Mouse (Mus musculus) embryonic facial prominence, embryonic 10.5 days (tissue): ENCODE measurements around the gene Rbm45. TPM values are rescaled to one million over a fixed set of nuclear protein-coding genes. Genes with fewer than 3 reads are reported as not detected.

ENCODE experiments used
- DNase-seq: peaks from one replicate; pipeline ENCODE4 v3.0.0-alpha.2; 2017; ENCODE audit warnings: low spot score
- H3K27ac ChIP-seq: fragments of 300-500 bp; sonication (generic); replicated peaks from 2 replicates; pipeline ENCODE4 v1.5.1; 2016; ENCODE audit warnings: mild to moderate bottlenecking
- H3K27me3 ChIP-seq: fragments of 300-500 bp; sonication (generic); replicated peaks from 2 replicates; pipeline ENCODE4 v1.6.1; 2016; ENCODE audit warnings: low read depth, mild to moderate bottlenecking; ENCODE audit not compliant: poor library complexity, severe bottlenecking
- H3K36me3 ChIP-seq: fragments of 300-500 bp; sonication (generic); replicated peaks from 2 replicates; pipeline ENCODE4 v1.6.1; 2016; ENCODE audit warnings: mild to moderate bottlenecking, moderate library complexity
- H3K4me1 ChIP-seq: fragments of 300-500 bp; sonication (generic); 2 replicates; pipeline ENCODE4 v1.6.1; 2016
- H3K4me3 ChIP-seq: fragments of 300-500 bp; sonication (generic); 2 replicates; pipeline ENCODE4 v1.5.1; 2016; ENCODE audit warnings: mild to moderate bottlenecking, moderate library complexity
- H3K9me3 ChIP-seq: fragments of 300-500 bp; sonication (generic); 2 replicates; pipeline ENCODE4 v1.6.1; 2016; ENCODE audit warnings: mild to moderate bottlenecking
- WGBS: fragments of 180-500 bp; shearing (Covaris S2); methylation state at CpG from one replicate; pipeline ENCODE4 v1.1.7; 2016; 5-methylcytosine and 5-hydroxymethylcytosine counted together
- polyA plus RNA-seq: library from polyadenylated mRNA; unstranded; fragments of >200 nt; fragmentation: Nextera tagmentation; extraction: Ambion mirVana; gene quantifications from 2 replicates; pipeline ENCODE4 v1.2.1, GENCODE M21; 2016

The Rbm45 gene
- polyA plus RNA-seq, 1 experiment from 2014 or later, result 20.6 TPM

DNA sequence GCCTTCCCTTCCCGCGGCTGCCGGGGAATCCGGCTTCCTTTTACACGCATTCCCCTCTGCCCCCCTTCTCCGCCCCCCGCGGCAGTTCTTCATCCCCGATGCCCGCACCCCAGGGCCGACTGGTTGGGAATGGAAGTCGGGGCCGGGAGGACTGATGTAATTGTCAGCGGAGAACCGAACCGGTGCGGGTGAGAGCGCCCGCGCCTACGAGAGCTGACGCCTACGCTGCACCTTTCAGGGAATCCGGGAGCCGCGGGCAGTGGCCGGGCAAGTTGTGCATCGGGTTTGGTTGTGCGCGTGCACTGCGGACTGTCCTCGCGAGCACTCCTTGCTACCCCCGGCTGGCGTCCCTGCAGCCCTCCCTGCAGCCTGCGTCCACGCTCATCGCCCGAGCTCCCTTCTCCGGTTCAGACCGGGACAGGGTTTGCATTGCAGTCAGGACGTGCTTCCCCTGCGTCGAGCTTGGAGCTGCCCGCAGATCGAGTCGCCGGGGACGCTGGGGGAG lies 37.2 kb downstream of the Rbm45 start:
- Histone ChIP-seq H3K4me1 (peaks cover 18% of the 10 kb centered on the region), H3K4me3 (peak overlapping the region; percentile 94), H3K9me3 (no peaks in the 10 kb centered on the region), H3K27me3 (peaks cover 39% of the 10 kb centered on the region), H3K27ac (peak overlapping the region; percentile 87), H3K36me3 (no peaks in the 10 kb centered on the region)
- DNase-seq, result peak; percentile 83
- WGBS, result under 1% methylated on average over 49 of the region's 49 CpGs

DNA sequence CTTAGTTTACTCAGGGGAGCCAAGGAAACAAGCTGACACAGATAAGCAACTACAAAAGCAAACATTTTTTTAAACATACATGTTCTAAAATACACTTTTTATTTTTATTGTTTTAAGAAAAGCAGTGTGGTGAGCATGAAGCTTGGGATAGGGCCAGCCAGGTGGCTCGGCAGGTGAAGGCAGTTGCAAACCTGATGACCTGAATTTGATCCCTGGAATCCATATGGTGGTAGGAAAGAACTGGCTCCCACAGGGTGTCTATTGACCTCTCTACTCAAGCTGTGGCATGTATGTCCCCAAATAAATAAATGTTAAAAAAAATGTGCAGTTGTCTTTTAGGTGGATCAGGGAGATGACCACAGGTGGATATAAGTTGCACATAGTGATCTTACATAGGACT lies 39.7 kb downstream of the Rbm45 start:
- DNase-seq, result no peak
- H3K27me3 ChIP-seq, result peaks cover 19% of the 10 kb centered on the region
- no peak overlapping the region for H3K27ac ChIP-seq
- peaks cover 18% of the 10 kb centered on the region for H3K4me1 ChIP-seq
- H3K4me3 ChIP-seq, result no peak overlapping the region
- H3K36me3 ChIP-seq, result no peaks in the 10 kb centered on the region; the same call in 1 of the 2 replicates
- 67% methylated on average over 1 of the region's 1 CpGs for WGBS
- no peaks in the 10 kb centered on the region for H3K9me3 ChIP-seq

DNA sequence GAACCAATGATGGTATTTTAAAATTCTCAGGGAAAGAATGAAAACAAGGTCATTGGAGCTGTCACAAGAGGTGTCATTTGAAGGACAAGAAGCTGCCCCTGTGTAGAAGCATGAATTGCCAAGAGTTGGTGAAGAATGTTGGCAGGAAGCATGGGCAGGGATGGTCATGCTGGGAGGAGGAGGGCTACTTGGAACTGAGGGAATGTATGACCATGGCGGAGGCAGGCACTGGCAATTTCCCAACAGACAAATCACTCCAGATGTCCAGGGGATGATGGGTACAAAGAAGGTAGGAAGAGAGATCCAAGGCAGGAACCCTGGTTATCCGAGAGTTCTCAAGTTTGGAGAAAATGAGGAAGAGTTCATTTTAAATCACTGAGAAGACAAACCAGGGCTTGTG lies 40.2 kb downstream of the Rbm45 start:
- Histone ChIP-seq H3K9me3 (no peaks in the 10 kb centered on the region), H3K27me3 (peaks cover 14% of the 10 kb centered on the region), H3K27ac (no peak overlapping the region), H3K4me3 (no peak overlapping the region), H3K4me1 (peaks cover 18% of the 10 kb centered on the region), H3K36me3 (no peaks in the 10 kb centered on the region; the same call in 1 of the 2 replicates)
- 90% methylated on average over 2 of the region's 2 CpGs for WGBS
- DNase-seq, result no peak

DNA sequence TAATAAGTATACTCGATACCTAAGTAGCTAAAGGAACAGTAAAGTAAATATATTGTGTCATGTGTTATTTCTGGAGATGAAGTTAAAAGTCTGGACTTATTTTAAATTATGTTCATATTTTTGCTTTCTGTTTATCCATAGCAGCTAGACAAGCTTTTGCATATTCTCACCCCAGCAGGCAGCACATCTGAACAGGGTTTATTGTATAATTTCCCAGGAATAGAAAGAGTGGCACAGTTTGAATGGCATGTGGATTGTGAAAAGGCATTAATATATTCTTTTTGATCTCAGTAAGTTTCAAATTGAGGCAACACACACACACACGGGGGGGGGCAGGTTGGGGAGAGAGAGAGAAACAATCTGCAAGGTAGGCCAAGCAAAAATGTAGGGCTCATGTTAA lies 43.1 kb downstream of the Rbm45 start:
- Histone ChIP-seq H3K4me1 (peaks cover 2% of the 10 kb centered on the region; the same call in 1 of the 2 replicates), H3K9me3 (no peaks in the 10 kb centered on the region), H3K36me3 (no peaks in the 10 kb centered on the region; the same call in 1 of the 2 replicates), H3K27me3 (peaks cover 4% of the 10 kb centered on the region; the same call in 1 of the 2 replicates), H3K4me3 (no peak overlapping the region), H3K27ac (no peak overlapping the region)
- WGBS, result 79% methylated on average over 2 of the region's 2 CpGs
- no peak for DNase-seq

DNA sequence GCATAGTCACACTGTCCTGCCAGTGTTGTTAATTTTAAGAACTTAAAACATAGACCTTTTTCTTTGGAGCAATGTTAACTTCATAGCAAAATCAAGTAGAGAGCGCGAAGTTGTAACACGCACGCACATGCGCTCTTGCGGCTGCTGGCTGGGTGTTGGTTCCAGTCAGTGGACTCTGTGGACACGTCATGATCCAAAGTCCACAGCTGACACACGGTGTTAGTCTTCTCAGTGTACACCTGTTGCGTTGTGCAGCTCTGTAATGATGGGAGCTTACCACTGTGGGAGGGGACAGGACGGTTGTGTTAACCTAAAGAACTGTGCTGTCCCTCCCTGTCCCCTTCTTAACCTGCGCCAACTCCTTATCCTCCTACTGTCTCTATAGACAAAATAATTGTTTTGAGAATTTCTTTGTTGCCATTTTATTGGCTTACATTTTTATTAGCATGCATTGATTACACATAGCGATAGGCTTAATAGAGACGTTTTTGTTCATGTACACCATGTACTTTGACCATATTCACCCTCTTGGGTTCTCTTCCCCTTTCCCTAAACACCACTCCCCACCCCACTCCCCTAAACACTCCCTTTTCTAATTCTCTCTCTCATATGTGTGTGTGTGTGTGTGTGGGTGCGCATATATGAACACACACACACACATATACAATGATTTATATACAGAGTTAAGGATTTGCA lies 47.8 kb downstream of the Rbm45 start:
- no peak for DNase-seq
- H3K27me3 ChIP-seq, result no peaks in the 10 kb centered on the region
- no peak overlapping the region for H3K27ac ChIP-seq
- no peak overlapping the region for H3K4me3 ChIP-seq
- H3K36me3 ChIP-seq, result no peaks in the 10 kb centered on the region
- H3K4me1 ChIP-seq, result peaks cover 3% of the 10 kb centered on the region; the same call in 1 of the 2 replicates
- 92% methylated on average over 14 of the region's 14 CpGs for WGBS
- H3K9me3 ChIP-seq, result no peaks in the 10 kb centered on the region

DNA sequence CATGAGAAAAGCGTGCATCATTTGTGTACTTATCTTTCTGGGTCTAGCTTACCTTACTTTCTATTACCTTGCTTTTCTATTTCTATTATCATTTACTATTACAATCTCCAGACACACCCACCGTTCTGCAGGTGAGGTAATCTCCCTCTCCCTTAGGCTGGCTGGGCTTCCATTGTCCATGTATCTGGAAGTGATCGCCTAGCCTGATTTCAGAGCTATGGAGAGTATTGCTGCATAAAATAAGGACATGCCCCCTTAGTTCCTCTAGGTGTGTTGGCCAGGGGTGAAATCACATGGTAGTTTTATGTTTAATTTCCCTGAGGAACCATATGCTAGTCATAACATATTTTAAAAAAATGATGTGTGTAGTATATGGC lies 48.3 kb downstream of the Rbm45 start:
- WGBS, result 91% methylated on average over 3 of the region's 3 CpGs
- no peaks in the 10 kb centered on the region for H3K27me3 ChIP-seq
- no peaks in the 10 kb centered on the region for H3K9me3 ChIP-seq
- no peak for DNase-seq
- no peak overlapping the region for H3K4me3 ChIP-seq
- no peak overlapping the region for H3K27ac ChIP-seq
- peaks cover 3% of the 10 kb centered on the region; the same call in 1 of the 2 replicates for H3K4me1 ChIP-seq
- H3K36me3 ChIP-seq, result no peaks in the 10 kb centered on the region

DNA sequence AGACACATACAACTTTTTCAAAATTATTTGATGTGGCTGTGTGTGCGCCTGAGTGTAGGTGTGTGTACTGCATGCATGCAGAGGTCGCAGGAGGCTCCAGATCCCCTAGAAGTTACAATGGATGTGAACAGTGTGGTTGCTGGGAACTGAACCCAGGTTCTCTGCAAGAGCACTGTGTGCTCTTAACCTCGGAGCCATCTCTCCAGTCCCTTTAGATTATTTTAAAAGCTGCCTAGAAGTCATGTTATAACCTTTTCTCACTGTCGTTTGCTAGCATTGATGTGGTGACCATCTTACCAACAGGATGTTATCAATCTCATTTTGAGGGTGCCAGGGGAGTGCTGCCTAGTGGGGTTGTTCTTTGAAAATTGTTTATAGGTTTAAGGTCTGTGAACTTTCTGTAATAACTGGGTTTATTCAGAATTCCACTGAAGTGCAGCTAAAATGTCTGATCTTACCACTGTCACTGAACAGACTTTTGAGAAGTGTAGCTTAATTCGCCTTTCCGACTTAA lies 51.7 kb downstream of the Rbm45 start:
- H3K9me3 ChIP-seq, result no peaks in the 10 kb centered on the region
- 78% methylated on average over 6 of the region's 6 CpGs for WGBS

DNA sequence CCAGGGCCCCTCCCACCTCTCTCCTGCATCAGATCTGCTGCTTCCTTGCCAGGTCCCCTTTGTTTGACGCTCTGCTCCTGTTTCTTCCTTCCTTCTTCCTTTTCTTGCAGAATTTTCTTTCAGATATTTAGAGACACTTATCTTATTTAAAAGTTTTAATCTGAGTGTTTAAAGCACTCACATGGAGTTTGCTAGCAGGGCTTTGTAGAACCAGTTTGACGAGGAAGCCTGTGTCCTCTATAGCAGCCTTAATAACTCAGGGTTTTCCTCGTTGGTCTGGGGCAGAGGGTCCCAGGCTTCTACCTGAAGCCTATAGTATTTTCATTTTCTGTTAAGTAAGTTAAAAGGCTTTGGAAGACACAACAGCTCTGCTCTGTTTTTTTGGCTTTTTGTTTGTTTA lies 57.0 kb downstream of the Rbm45 start:
- 60% methylated on average over 3 of the region's 3 CpGs for WGBS
- Histone ChIP-seq H3K27me3 (no peaks in the 10 kb centered on the region), H3K9me3 (no peaks in the 10 kb centered on the region), H3K36me3 (no peaks in the 10 kb centered on the region), H3K4me1 (peaks cover 8% of the 10 kb centered on the region), H3K4me3 (no peak overlapping the region), H3K27ac (no peak overlapping the region)
- DNase-seq, result no peak

More for the DNA sequence above, 51.7 kb downstream of the Rbm45 start:
- no peak for DNase-seq
- no peaks in the 10 kb centered on the region for H3K36me3 ChIP-seq
- H3K27me3 ChIP-seq, result no peaks in the 10 kb centered on the region
- no peak overlapping the region for H3K4me3 ChIP-seq
- H3K4me1 ChIP-seq, result peaks cover 3% of the 10 kb centered on the region; the same call in 1 of the 2 replicates
- H3K27ac ChIP-seq, result no peak overlapping the region

DNA sequence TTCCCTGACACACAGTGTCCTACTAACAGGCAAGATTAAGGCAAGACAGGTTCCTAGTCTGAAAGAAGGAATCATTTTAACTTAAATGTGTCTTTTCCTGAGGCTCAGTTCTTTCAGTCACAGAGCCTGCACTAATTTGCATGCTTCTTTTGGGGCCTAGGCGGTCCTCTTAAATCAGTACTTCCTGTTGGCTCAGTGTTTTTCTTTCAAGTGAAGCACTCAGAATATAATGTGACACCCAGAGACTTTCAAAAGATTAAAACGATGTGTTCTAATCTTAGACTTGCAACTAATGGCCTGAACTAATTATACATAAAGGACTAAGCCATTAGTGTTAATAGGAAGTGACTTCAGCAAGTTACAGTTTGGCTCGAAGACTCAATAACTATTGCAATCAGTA lies 59.5 kb downstream of the Rbm45 start:
- no peaks in the 10 kb centered on the region for H3K36me3 ChIP-seq
- no peaks in the 10 kb centered on the region for H3K9me3 ChIP-seq
- H3K4me3 ChIP-seq, result no peak overlapping the region
- 57% methylated on average over 3 of the region's 3 CpGs for WGBS
- no peak for DNase-seq
- peaks cover 12% of the 10 kb centered on the region for H3K4me1 ChIP-seq
- H3K27me3 ChIP-seq, result no peaks in the 10 kb centered on the region
- H3K27ac ChIP-seq, result no peak overlapping the region

DNA sequence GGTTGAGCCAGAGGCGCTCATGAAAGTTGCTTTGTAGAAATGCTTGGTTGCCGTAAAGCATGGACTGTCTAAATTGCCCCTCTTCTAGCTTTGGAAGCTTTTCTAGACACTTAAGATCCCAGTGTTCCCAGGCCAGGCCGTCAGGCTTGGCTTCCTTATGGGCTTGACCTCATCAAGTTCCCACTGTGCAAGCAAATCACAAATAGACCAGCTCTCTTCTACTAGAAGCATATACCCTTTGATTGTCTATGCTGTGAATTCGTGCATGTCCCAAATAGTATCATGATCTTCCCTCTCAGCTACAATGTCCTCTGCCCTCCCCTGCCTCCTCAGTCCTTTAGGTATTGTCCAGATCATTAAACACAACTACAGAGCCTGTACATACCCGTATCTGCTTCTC lies 60.1 kb downstream of the Rbm45 start:
- DNase-seq, result no peak
- Histone ChIP-seq H3K27ac (no peak overlapping the region), H3K4me1 (peaks cover 12% of the 10 kb centered on the region), H3K4me3 (no peak overlapping the region), H3K9me3 (no peaks in the 10 kb centered on the region), H3K27me3 (no peaks in the 10 kb centered on the region), H3K36me3 (no peaks in the 10 kb centered on the region)
- WGBS, result 80% methylated on average over 5 of the region's 5 CpGs

DNA sequence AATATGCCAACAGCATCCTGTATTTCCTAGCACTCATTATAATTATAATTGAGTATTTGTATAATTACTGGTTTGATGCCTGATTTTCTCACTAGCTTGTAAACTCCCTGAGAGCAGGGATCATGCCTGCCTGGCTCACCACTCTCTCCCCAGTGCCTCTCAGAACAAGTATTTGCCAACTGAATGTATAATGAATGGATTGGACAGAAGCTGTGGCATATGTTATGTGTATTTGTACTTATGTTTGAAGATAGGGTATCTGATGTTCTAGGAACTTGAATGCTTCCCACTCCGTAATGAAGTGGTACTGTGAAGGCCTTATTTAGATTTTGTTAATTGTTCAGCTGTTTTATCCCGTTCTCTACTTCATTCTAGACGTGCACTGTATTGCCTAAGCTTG lies 60.8 kb downstream of the Rbm45 start:
- H3K9me3 ChIP-seq, result no peaks in the 10 kb centered on the region
- DNase-seq, result no peak
- no peaks in the 10 kb centered on the region for H3K27me3 ChIP-seq
- H3K4me1 ChIP-seq, result peaks cover 12% of the 10 kb centered on the region
- H3K36me3 ChIP-seq, result no peaks in the 10 kb centered on the region
- 95% methylated on average over 3 of the region's 3 CpGs for WGBS
- no peak overlapping the region for H3K4me3 ChIP-seq
- no peak overlapping the region for H3K27ac ChIP-seq
